Mouse (Mus musculus) urinary bladder, adult 18-20 months (tissue): ENCODE measurements around the gene Banf1.
A peak's percentile ranks its signal among the peaks of the same experiment; 100 is the strongest.
"Not testable (repeated sequence)": the region's sequence is repeated elsewhere in the genome, so short reads cannot be mapped to it uniquely, and the experiment has no call there.

Experiments used
- DNase-seq, 2 experiments: peaks; one replicate each; pipeline ENCODE4 v3.0.0; 2022; ENCODE audit warnings: low spot score in 2 of 2, mixed read lengths in 2 of 2

Banf1 gene

DNA sequence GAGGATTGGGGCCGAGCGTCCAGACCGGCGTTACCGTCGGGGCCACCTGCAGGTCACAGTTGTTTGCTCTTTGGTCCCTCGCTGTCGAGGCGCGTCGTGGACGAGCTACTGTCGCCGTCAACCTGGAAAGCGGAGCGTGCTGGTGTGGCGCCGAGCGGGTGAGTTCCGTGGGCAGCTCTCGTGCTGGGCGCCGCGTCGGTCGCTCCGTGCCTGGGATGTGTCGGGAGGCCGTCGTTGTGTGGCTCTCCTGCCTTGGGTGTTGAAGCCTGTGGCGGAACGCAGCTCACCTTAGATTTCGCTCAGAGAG, at the start of gene Banf1:
TSS of gene Banf1 (minus strand) at position 116 of the 307 bp plus-strand sequence.
- no peak for DNase-seq

DNA sequence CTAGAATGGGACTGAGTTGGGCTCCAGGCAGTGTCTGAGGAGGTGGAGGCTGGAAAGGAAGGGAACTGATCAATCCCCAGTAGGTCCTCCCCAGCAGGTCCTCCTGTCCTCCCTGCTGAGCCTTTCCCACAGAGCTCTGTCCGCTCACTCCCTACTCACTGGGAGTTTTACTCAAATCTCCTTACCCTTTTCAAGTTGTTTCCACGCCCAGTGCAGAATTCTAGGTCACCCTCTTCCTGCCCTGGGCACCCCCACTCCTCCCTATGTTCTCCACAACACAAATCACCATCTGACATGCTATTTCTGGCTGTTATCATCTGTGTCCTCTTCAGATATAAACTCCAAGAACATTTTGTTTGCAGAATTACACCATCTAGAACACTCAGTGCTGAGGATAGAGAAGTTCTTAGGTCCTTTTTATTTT, 47.6 kb upstream of the Banf1 start:
- DNase-seq, result peak in 1 of 2 experiments; percentile 41

DNA sequence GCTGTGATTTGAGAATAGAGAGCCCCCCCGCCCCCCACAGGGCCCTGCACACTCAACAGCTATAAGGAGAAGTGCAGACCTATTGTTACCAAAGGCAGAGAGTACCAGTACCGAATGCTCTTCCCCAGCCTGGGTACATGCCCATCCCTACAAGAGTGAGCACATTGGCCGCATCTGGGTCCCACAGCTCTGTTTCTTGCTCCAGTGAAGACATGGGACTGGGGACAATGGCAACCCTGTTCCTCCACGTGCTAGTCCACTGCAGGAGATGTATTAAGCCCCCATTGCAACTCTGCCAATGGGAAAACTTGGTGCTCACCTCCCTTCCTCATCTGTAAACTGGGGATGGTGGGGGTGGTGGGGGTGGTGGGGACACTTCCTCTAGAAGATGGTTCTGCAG, 46.9 kb upstream of the Banf1 start:
- DNase-seq, result no peak

- DNase-seq, result no peak
Observed at GRCm38 (mm10) chr19:5411961-5412360, 45.0 kb upstream of the Banf1 start.

GRCm38 (mm10) chr19:5410641-5411040, 43.7 kb upstream of the Banf1 start:
- DNase-seq, result no peak

DNA sequence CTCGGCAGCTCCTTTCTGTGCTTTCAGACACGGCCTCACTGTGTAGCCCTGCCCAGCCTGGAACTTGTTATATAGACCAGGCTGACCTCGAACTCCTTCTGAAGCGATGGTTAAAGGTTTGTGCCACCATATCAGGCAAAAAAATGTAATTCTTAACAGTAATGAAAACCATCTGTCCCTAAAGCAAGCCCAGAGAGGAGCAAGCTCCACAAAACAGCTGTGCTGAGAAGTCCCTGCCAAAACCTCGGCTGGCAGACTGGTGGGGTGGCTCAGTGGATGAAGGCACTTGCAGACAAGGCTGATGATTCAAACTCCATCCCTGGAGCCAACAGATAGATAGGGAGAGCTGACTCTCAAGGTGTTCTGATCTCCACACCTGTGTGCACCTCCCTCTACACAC, 42.1 kb upstream of the Banf1 start:
- DNase-seq, result no peak

GRCm38 (mm10) chr19:5408057-5409001, 41.4 kb upstream of the Banf1 start:
- DNase-seq, result no peak

- DNase-seq, result no peak
Observed at GRCm38 (mm10) chr19:5407133-5407532, 40.2 kb upstream of the Banf1 start.

- DNase-seq, result not testable (repeated sequence)
Observed at GRCm38 (mm10) chr19:5406531-5407126, 39.7 kb upstream of the Banf1 start.

DNA sequence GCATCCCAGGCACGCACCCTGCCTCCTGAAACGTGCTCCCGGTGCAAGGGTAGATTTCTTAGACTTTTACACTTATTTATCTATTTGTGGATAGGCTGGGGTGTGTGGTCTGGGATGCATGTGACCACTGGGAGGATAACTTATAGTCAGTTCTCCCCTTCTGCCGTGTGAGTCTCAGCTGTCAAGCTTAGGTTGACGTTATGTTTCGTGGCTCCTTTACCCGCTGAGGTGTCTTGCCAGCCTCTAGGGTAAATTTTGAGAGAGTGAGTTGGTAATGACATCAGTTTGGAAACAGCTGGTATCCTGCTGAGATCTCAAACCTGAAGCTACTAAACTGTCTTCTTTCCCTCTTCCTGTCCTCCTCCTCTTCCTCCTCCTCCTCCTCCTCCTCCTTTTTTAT, 39.0 kb upstream of the Banf1 start:
- DNase-seq, result no peak

GRCm38 (mm10) chr19:5402293-5402692, 35.3 kb upstream of the Banf1 start, which contains the start of gene Tsga10ip:
Tsga10ip (minus strand) TSS chr19:5402526.
- DNase-seq, result no peak

- DNase-seq, result not testable (repeated sequence)
Observed at GRCm38 (mm10) chr19:5401073-5401472, 34.1 kb upstream of the Banf1 start.

DNA sequence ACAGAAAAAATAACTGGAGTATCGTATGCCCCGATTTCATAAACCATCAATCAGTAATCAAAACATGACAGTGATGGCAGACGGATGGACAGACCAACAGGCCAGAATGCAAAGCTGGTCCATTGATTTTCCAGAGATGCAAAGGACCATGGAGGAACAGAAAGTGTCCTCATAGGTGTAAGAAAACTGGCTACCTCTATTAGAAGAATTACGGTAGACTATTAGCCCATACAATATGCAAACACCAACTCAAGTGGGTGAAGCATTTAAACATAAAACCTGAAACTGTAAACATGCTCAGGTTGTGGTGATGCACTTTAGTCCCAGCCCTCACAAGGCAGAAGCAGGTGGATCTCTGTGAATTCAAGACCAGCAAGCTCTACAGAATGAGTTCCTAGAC, 28.4 kb upstream of the Banf1 start:
- DNase-seq, result no peak

GRCm38 (mm10) chr19:5394168-5394567, 27.2 kb upstream of the Banf1 start:
- DNase-seq, result no peak

GRCm38 (mm10) chr19:5392892-5393291, 25.9 kb upstream of the Banf1 start:
- peak; percentile 42 to 54 for DNase-seq

GRCm38 (mm10) chr19:5390416-5390815, 23.4 kb upstream of the Banf1 start:
- DNase-seq, result no peak

GRCm38 (mm10) chr19:5389647-5390046, 22.7 kb upstream of the Banf1 start:
- peak; percentile 27 to 43 for DNase-seq

GRCm38 (mm10) chr19:5388588-5389242, 21.7 kb upstream of the Banf1 start, which contains the start of gene Sart1:
Sart1 (minus strand) TSS chr19:5388703.
- DNase-seq, result peak; percentile 82 to 95

DNA sequence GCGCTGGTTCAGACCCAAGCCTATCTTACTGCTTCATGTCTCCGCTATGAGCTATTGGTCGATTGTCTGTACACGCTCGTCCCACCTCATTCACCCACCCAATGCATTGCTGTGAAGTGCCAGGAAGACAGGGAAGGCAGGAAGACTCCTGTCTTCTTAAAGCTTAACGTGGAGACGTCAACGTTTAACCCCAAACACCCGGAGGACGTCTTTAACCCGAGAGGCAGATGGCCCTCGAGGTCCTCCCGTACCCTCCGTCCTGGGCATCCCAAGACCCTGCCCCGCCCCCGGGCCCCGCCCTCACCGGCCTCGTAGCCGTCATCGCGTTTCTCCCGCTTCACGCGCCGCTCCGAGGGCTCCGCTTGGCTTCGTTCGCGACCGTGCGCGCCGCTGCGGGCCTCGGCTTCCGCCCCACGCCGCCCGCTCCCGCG, 21.1 kb upstream of the Banf1 start:
- DNase-seq, result no peak

- no peak for DNase-seq
Observed at GRCm38 (mm10) chr19:5384715-5385114, 17.7 kb upstream of the Banf1 start.

DNA sequence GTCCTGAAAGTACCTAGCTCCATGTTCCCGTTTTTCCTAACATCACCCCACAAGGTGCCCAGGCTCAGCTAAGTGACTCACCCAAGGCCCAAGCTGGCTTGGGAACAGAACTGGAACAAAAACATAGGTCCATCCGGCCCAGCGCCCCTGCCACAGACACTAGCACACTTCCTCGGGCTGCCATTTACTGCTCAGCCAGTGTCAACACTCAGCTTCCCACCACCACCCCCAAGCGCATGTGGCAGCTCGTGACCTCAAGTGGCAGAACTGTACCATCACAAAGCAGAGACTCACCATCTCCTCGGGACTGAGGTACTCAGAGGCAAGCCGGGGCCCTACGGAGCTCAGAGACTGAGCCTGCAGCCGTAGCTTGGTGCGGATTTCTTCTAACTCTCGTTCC, 16.4 kb upstream of the Banf1 start:
- DNase-seq, result no peak

- DNase-seq, result no peak
Observed at GRCm38 (mm10) chr19:5377446-5377845, 10.5 kb upstream of the Banf1 start.
